Mouse (Mus musculus) MEL (cell line): Measurements from ENCODE around the gene Bcar1.

Experiments
- CHD2 ChIP-seq: IDR thresholded peaks from 2 replicates; pipeline ENCODE4 v1.6.1; 2011; ENCODE audit warnings: low read length, improper control_type of control experiment
- CTCF ChIP-seq, 3 experiments: IDR thresholded peaks in 2 of 3; conservative IDR thresholded peaks in 1 of 3; 2 replicates each; pipeline ENCODE4 v1.5.1; 2011 to 2012; ENCODE audit warnings: low read length in 3 of 3, low read depth in 2 of 3, mild to moderate bottlenecking in 2 of 3, improper control_type of control experiment in 1 of 3, inconsistent platforms in 1 of 3, mixed read lengths in 1 of 3, moderate library complexity in 1 of 3; ENCODE audit not compliant: control insufficient read depth in 1 of 3, insufficient read depth in 1 of 3, poor library complexity in 1 of 3, severe bottlenecking in 1 of 3
- EP300 ChIP-seq, 2 experiments: IDR thresholded peaks; 2 replicates each; pipeline ENCODE4 v1.6.1; 2011; ENCODE audit warnings: improper control_type of control experiment in 2 of 2, low read length in 2 of 2, low read depth in 1 of 2, mild to moderate bottlenecking in 1 of 2
- KAT2A ChIP-seq: conservative IDR thresholded peaks from 2 replicates; pipeline ENCODE4 v1.6.1; 2012; ENCODE audit warnings: low read depth, low read length, improper control_type of control experiment, inconsistent platforms
- MAZ ChIP-seq: IDR thresholded peaks from 2 replicates; pipeline ENCODE4 v1.6.1; 2012; ENCODE audit warnings: low read depth, mild to moderate bottlenecking, inconsistent platforms, low read length, improper control_type of control experiment
- NELFE ChIP-seq: IDR thresholded peaks from 2 replicates; pipeline ENCODE4 v1.6.1; 2011; ENCODE audit warnings: low read depth, low read length, improper control_type of control experiment
- POLR2A ChIP-seq, 2 experiments: IDR thresholded peaks; 2 replicates each; pipeline ENCODE4 v1.6.1; 2011 to 2012; ENCODE audit warnings: low read length in 2 of 2, mild to moderate bottlenecking in 2 of 2, control low read depth in 1 of 2, improper control_type of control experiment in 1 of 2, low read depth in 1 of 2, moderate library complexity in 1 of 2; ENCODE audit not compliant: control insufficient read depth in 1 of 2, insufficient read depth in 1 of 2, poor library complexity in 1 of 2
- RCOR1 ChIP-seq: IDR thresholded peaks from 2 replicates; pipeline ENCODE4 v1.6.1; 2012; ENCODE audit warnings: low read depth, mild to moderate bottlenecking, inconsistent platforms, low read length, improper control_type of control experiment
- SMC3 ChIP-seq: IDR thresholded peaks from 2 replicates; pipeline ENCODE4 v1.6.1; 2011; ENCODE audit warnings: low read depth, low read length, improper control_type of control experiment
- ZNF384 ChIP-seq: IDR thresholded peaks from 2 replicates; pipeline ENCODE4 v1.6.1; 2012; ENCODE audit warnings: low read depth, mild to moderate bottlenecking, inconsistent platforms, low read length, improper control_type of control experiment

DNA sequence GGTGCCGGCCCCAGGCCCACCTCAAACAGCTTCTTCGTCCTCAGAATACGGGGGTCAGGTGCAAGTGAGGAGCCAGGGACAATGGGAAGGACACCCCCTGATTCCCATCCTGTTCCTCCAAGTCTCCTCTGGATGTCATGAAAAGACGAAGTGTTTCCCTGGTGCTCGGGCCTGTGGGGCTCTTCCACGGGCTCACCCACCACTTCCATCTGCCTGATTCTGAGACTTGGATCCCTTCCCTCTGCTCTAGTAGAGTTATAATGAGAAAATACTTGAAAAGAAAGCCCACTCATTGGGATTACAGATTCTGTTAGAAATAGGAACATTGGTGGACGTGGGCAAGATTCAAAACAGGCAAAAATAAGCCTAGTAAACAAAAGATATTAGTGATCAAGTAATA is 64.8 kb downstream of the Bcar1 start:
- TF ChIP-seq CTCF (IDR thresholded peaks at IDR 0.05 in 2 of 3, conservative IDR thresholded peaks at IDR 0.05 in 1 of 3; ENCODE audit: control insufficient read depth in 1 of 3, insufficient read depth in 1 of 3, low read depth in 2 of 3, low read length in 3 of 3, poor library complexity in 1 of 3, severe bottlenecking in 1 of 3): no peak
- no peak for TF ChIP-seq POLR2A (IDR thresholded peaks at IDR 0.05; ENCODE audit: control insufficient read depth in 1 of 2, insufficient read depth in 1 of 2, low read depth in 1 of 2, low read length in 2 of 2, poor library complexity in 1 of 2)
- no peak for TF ChIP-seq NELFE
- no peak for TF ChIP-seq MAZ
- TF ChIP-seq RCOR1: no peak
- TF ChIP-seq SMC3: no peak
- no peak for TF ChIP-seq KAT2A
- no peak for TF ChIP-seq CHD2
- TF ChIP-seq EP300 (IDR thresholded peaks at IDR 0.05; ENCODE audit: low read depth in 1 of 2, low read length in 2 of 2): no peak
- TF ChIP-seq ZNF384: no peak
